Mouse (Mus musculus): ENCODE measurements at regions not wholly inside any gene's neighbourhood (a gene's known extent, or its start where the extent isn't known, plus 50 kb on each side); places are given as distances from the start of the nearest gene placed in this dataset.

DNA sequence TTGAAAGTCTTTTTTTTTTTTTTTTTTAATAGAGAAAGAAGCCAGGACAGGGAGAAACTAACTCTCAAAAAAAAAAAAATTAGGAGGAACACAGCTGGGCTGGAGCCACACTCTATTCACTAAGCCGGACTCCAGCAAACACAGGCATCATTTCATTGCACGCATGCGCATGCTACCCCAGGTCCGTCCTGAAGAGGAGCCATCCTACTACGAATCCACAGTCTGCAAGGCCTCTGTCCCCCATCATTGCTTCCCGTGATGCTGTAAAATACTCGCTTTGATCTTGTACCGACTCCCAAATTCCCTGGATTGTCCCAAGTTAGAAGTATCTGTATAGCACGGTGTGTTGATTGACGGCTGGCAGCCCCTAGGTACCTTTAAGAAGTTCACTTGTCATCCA, 351.7 kb downstream of the Zfp536 start:
- ATAC-seq (ENCODE audit: low FRiP score), result no peak
- H3K9me3 ChIP-seq, result no peaks in the 10 kb centered on the region

More for the DNA sequence above, 351.7 kb downstream of the Zfp536 start:
- Histone ChIP-seq H3K36me3 (replicated peaks) (no peaks in the 10 kb centered on the region), H3K27ac (no peak overlapping the region), H3K4me3 (replicated peaks) (no peak overlapping the region), H3K4me2 (no peak overlapping the region), H3K9ac (no peak overlapping the region), H3K27me3 (no peaks in the 10 kb centered on the region), H3K4me1 (no peaks in the 10 kb centered on the region)
- 84% methylated on average over 10 of the region's 10 CpGs for WGBS

All from forebrain, embryonic 12.5 days (tissue).